Mouse (Mus musculus) thymus, adult 2 months (tissue): ENCODE measurements around the gene Il11.

ENCODE experiments used
- CTCF ChIP-seq: fragments of 200-500 bp; IDR thresholded peaks from 2 replicates; pipeline ENCODE4 v1.5.1; 2012; ENCODE audit warnings: mild to moderate bottlenecking, control low read depth, low read length, moderate library complexity, borderline replicate concordance; ENCODE audit not compliant: control insufficient read depth, poor library complexity, insufficient read depth; ENCODE audit errors: extremely low read depth
- POLR2A ChIP-seq: fragments of 200-500 bp; IDR thresholded peaks from 2 replicates; pipeline ENCODE4 v1.6.1; 2012; ENCODE audit warnings: mild to moderate bottlenecking, low read length, control low read depth, moderate library complexity; ENCODE audit not compliant: control insufficient read depth, poor library complexity, insufficient read depth; ENCODE audit errors: extremely low read depth

DNA sequence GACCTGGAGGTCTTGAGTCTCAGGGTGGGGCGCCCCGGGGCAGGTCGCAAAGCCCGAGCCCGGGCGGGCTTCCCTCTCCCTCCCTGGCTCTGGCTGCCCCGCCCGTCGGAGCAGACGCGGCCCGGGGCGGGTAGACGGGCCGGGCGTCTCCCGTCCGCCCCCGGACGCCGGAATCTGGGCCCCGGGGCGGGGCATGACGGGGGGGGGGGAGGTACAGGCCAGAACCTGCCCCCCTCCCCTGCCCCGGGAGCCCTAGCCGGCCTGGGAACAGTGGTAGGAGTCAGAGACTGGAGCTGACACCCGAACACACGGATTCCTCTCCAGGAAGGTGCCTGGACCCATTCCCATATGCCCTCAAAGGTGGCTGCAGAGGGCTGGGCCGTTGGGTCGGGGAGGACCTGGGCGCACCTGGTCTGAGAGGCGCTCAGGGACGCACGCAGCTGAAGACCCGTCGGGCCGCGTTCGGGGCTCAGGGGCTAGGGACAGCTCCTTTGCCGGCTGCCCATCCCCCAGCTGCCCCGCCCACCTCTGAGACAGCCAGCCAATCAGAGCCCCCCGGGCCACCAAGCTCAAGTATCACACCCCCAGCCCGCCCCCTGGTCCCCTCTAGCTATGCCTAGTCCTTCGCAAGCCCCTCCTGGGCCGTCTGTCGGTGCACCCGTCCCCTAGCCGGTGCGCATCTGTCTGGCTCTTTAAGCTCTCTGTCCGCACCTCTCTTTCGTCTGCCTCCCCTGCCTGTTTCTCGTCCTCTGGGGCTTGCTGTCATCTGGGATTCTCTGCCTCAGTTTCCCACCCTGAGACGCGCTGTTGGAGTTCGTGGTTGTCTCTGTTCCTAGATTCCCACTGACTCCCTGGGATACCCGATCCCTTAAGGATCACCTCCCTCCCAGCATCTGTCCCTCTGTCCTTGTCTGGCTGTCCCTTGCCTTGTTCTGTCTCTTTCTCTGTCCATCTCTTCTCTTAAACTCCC, 5.5 kb downstream of the Il11 start:
- TF ChIP-seq CTCF (no peak), POLR2A (no peak)
